In genomic region chr4:138546241-138546640, GRCm38 (mm10) we compare ENCODE assay signal across 20 mouse cellular contexts.
A peak's percentile ranks its signal among the peaks of the same experiment; 100 is the strongest.
DNase-seq lines count a peak whose midpoint lies in the region; ATAC-seq lines count a peak whose summit lies in the region.
"Had no signal": no experiment of that assay in that cellular context is flagged by ENCODE, and none has a peak within 500 bp of the region (broad histone marks: within the 10 kb centered on the region; RNA-seq: fewer than 3 reads in every experiment).

No protein-coding gene starts in this region.

- H3K27me3 ChIP-seq in kidney, embryonic 16.5 days (ENCODE audit: insufficient read depth, low read length), result no peaks in the 10 kb centered on the region
- H3K27me3 ChIP-seq in midbrain, embryonic 16.5 days (ENCODE audit: control insufficient read depth, insufficient read depth, low read depth, low read length), result no peaks in the 10 kb centered on the region
- H3K27me3 ChIP-seq in midbrain, embryonic 15.5 days (replicated peaks), result no peaks in the 10 kb centered on the region
- H3K27me3 ChIP-seq: hindbrain, embryonic 15.5 days; Patski had no signal

- no peak overlapping the region for H3K27ac ChIP-seq in kidney, embryonic 16.5 days (ENCODE audit: low read length)
- no peak overlapping the region for H3K27ac ChIP-seq in midbrain, embryonic 16.5 days (ENCODE audit: low read length)
- no peak overlapping the region for H3K27ac ChIP-seq in midbrain, embryonic 15.5 days
- H3K27ac ChIP-seq: embryonic facial prominence, embryonic 10.5 days; forebrain, embryonic 13.5 days; gastrocnemius, adult 2 months; hindbrain, embryonic 15.5 days had no signal

- peaks cover 7% of the 10 kb centered on the region for H3K4me1 ChIP-seq in kidney, embryonic 16.5 days (ENCODE audit: insufficient read depth, low read length)
- H3K4me1 ChIP-seq in midbrain, embryonic 16.5 days (ENCODE audit: control insufficient read depth, insufficient read depth, low read length), result peaks cover 23% of the 10 kb centered on the region
- peaks cover 26% of the 10 kb centered on the region for H3K4me1 ChIP-seq in midbrain, embryonic 15.5 days
- H3K4me1 ChIP-seq: heart, embryonic 12.5 days had no signal

- WGBS in kidney, embryonic 16.5 days, result 75% methylated on average over 11 of the region's 11 CpGs
- WGBS in midbrain, embryonic 16.5 days, result 68% methylated on average over 11 of the region's 11 CpGs
- 74% methylated on average over 11 of the region's 11 CpGs for WGBS in midbrain, embryonic 15.5 days

- H3K9ac ChIP-seq in kidney, embryonic 16.5 days (replicated peaks; ENCODE audit: low read length), result no peak overlapping the region
- peak overlapping the region; percentile 30; the same call in 1 of the 2 replicates for H3K9ac ChIP-seq in midbrain, embryonic 16.5 days (ENCODE audit: low read depth, low read length)
- H3K9ac ChIP-seq in midbrain, embryonic 15.5 days, result no peak overlapping the region
- H3K9ac ChIP-seq: forebrain, embryonic 13.5 days; heart, embryonic 12.5 days; hindbrain, embryonic 15.5 days had no signal

- H3K4me2 ChIP-seq in kidney, embryonic 16.5 days (replicated peaks; ENCODE audit: low read depth, low read length), result no peak overlapping the region
- no peak overlapping the region for H3K4me2 ChIP-seq in midbrain, embryonic 16.5 days (ENCODE audit: low read length)
- H3K4me2 ChIP-seq in midbrain, embryonic 15.5 days, result no peak overlapping the region
- H3K4me2 ChIP-seq: forebrain, embryonic 13.5 days; heart, embryonic 12.5 days; hindbrain, embryonic 15.5 days had no signal

- no peak overlapping the region for H3K4me3 ChIP-seq in kidney, embryonic 16.5 days (ENCODE audit: low read length)
- no peak overlapping the region for H3K4me3 ChIP-seq in midbrain, embryonic 16.5 days (ENCODE audit: low read depth, low read length)
- no peak overlapping the region for H3K4me3 ChIP-seq in midbrain, embryonic 15.5 days
- H3K4me3 ChIP-seq: embryonic facial prominence, embryonic 10.5 days; forebrain, embryonic 13.5 days; gastrocnemius, adult 2 months; heart, embryonic 12.5 days; hindbrain, embryonic 15.5 days had no signal

- no peaks in the 10 kb centered on the region for H3K36me3 ChIP-seq in kidney, embryonic 16.5 days (ENCODE audit: insufficient read depth, low read length)
- H3K36me3 ChIP-seq in midbrain, embryonic 16.5 days (ENCODE audit: control insufficient read depth, insufficient read depth, low read length), result no peaks in the 10 kb centered on the region
- no peaks in the 10 kb centered on the region for H3K36me3 ChIP-seq in midbrain, embryonic 15.5 days (replicated peaks)
- H3K36me3 ChIP-seq: embryonic facial prominence, embryonic 10.5 days; G1E; heart, embryonic 12.5 days; hindbrain, embryonic 15.5 days had no signal

- DNase-seq in kidney, adult 18-20 months, result peak; percentile 33
- DNase-seq in kidney, postnatal 10 days, result peak; percentile 39
- no peak for DNase-seq in liver
- no peak for DNase-seq in c-Kit-positive CD71-positive TER-119-positive erythroid progenitor cells, embryonic 14.5 days (ENCODE audit: low spot score)
- DNase-seq in lung, postnatal 4 days, result no peak
- DNase-seq: adrenal gland, postnatal 14 days; cerebellum, adult 18-20 months; cerebellum, adult 9-11 months; gastrocnemius, adult 2 months; gastrocnemius, postnatal 25 days had no signal

- H3K9me3 ChIP-seq in kidney, embryonic 16.5 days (ENCODE audit: low read length), result no peaks in the 10 kb centered on the region
- H3K9me3 ChIP-seq in midbrain, embryonic 16.5 days (replicated peaks; ENCODE audit: control insufficient read depth, low read length, poor library complexity, severe bottlenecking), result no peaks in the 10 kb centered on the region
- no peaks in the 10 kb centered on the region for H3K9me3 ChIP-seq in midbrain, embryonic 15.5 days
- H3K9me3 ChIP-seq: embryonic facial prominence, embryonic 10.5 days; forebrain, embryonic 13.5 days; heart, embryonic 12.5 days; hindbrain, embryonic 15.5 days had no signal

- ATAC-seq in kidney, embryonic 16.5 days (ENCODE audit: low FRiP score, low TSS enrichment), result no peak
- ATAC-seq in midbrain, embryonic 16.5 days, result no peak
- ATAC-seq in midbrain, embryonic 15.5 days (replicated peaks), result no peak
- ATAC-seq: activated CD4-positive, CD25-positive, alpha-beta regulatory T cell, adult 4 months; forebrain, embryonic 13.5 days; Patski had no signal

Comparison
In these comparisons a context has a peak if more than half of its experiments do, and no peak if none do; other contexts are left out.
1. DNase-seq: peak in kidney, adult 18-20 months (single experiment) and kidney, postnatal 10 days (single experiment); none in liver (single experiment), c-Kit-positive CD71-positive TER-119-positive erythroid progenitor cells, embryonic 14.5 days (single experiment) and lung, postnatal 4 days (0 of 2).